Mouse (Mus musculus) kidney, adult 2 months (tissue): Measurements from ENCODE around the gene Phf24.

Source experiments
- CTCF ChIP-seq: fragments of 200-500 bp; conservative IDR thresholded peaks from 2 replicates; pipeline ENCODE4 v1.5.1; 2011; ENCODE audit warnings: low read depth, mild to moderate bottlenecking, control low read depth, low read length, moderate library complexity, mixed read lengths; ENCODE audit not compliant: insufficient read depth, insufficient read length
- POLR2A ChIP-seq: fragments of 200-500 bp; IDR thresholded peaks from one replicate; pipeline ENCODE4 v1.6.1; 2011; ENCODE audit warnings: low read depth, low read length, control low read depth

DNA sequence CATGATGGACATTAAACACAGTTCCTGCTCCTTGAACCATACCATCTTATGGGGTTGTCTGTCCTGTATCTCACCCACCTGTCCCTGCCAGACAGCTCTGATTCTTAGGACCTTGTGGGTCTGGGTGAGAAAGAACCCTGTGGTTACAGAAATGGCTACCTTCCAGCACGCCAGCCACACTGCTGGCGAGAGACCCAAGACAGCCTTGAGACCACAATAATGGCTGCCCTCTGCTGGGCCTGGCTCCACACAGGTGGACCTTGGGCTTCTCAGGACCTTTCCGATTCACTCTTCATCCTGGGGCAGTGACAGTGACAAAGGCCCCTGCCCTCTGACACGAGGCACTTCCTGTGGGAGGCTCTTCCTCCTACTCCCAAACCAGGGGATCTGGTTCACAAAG lies 42.9 kb downstream of the Phf24 start:
- TF ChIP-seq CTCF (no peak), POLR2A (no peak)
